Mouse (Mus musculus): Measurements from ENCODE around the gene Asic1.

DNA sequence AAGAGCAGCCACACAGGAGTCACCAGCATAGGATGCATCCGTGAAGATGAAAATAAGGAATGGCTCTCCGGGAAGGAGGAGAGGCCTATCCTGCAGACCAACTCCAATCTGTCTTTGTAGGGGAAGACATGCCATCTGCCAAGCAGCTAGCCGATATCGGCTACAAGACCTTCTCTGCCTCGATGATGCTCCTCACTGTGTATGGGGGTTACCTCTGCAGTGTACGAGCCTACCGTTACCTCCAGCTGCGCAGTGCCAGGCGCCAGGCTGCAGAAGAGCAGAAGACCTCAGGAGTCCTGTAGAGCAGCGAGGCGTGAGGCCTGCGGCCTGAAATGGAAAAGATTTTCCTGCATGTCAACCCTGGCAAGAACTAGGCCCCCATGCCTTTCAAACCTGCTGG lies 57.4 kb downstream of the Asic1 start:
- TF ChIP-seq CTCF (IDR thresholded peaks at IDR 0.05; ENCODE audit: insufficient read depth, low read depth, low read length) (no peak), POLR2A (IDR thresholded peaks at IDR 0.05; ENCODE audit: insufficient read depth, low read depth, low read length) (no peak)
